Mouse (Mus musculus): ENCODE data around the gene Ntsr2.
"Not testable (repeated sequence)": the region's sequence is repeated elsewhere in the genome, so short reads cannot be mapped to it uniquely, and the experiment has no call there.

Ntsr2 gene

DNA sequence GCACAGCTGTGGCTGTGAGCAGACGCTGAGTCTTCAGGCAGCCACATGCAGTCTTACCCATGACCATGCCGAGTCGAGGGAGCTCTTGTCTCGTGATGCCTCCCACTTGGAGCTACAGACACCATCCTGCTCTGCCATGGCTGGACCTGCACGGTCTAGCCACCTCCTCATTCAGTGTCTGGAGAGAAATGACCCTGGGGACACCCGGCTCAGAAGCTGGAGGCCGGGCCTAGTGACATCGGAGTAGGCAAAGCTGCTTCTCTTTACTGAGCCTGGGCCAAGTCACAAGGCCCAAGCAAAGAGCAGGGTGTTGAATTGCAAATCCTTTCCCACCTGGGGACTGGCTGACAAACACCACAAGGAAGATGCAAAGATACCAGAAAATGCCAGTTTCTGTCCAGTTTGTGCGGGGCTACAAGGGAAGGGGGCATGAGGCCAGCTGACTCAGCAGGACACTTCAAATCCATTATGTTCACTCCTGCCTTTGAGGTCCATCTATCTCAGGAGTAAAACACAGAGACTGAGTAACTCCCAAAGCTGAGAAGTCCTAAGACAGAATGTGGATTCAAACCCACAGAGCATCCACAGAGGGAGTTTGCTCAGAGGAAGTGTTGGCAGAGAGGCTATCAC lies 6.3 kb upstream of the Ntsr2 start:
- in situ Hi-C loops (cut with MboI, MseI) = no loop called here

DNA sequence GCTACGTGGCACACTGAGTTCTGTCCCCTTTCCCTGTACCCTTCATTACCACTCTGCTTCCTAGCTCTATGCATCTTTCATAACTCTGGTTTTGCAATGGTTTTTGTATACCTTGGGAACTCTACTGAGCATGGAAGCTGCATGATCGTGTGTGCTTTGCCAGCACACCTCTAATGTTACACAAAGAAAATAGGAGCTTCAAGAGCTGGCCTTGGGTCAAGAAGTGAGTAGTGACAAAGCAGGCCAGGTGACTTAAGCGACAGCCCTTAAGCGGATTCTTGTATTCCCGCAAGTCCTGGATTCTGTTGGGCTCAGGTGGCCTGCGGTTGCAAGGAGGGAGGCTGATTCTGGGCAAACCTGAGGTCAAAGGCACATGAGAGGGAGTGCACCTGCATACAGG lies 4.9 kb upstream of the Ntsr2 start:
- in situ Hi-C loops (cut with MboI, MseI) = no loop called here

DNA sequence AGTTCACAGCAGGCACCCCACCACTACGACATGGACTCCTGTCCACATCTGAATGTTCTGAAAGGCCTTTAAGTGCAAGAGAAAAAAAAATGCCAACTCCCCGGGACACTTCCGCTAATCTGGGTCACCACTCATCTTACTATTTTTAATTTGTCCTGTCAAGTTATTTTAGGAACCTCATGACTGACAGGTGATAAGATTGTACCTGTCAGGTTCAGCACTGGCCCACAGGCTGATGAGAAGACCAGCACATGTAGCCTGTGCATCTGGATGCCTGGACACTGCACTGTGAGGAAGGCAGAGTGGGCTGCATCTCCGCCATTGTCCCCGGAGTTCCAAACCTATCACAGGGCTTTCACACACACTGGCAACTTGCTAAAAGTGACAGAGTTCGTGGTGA lies 3.4 kb upstream of the Ntsr2 start:
- in situ Hi-C loops (cut with MboI, MseI) = no loop called here

DNA sequence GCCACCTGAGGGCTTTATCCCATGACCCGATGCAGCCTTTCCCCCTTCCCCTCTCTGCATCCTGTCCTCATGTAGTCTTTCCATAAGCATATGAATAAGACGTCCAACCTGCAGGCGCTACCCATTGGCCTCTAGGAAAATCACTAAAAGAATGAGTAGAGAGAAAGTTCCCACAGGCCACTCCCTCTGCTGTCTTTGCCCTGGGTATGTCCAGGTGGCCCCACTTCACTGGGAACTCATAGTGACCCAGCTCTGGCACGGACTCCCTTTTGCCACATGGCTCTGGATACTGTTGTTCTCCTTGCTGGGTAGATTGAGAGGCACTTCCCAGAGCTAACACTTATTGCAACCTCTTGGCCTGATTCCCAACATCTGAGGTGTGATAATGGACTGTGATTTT lies 2.4 kb downstream of the Ntsr2 start:
- in situ Hi-C loops (cut with MboI, MseI) = no loop called here

DNA sequence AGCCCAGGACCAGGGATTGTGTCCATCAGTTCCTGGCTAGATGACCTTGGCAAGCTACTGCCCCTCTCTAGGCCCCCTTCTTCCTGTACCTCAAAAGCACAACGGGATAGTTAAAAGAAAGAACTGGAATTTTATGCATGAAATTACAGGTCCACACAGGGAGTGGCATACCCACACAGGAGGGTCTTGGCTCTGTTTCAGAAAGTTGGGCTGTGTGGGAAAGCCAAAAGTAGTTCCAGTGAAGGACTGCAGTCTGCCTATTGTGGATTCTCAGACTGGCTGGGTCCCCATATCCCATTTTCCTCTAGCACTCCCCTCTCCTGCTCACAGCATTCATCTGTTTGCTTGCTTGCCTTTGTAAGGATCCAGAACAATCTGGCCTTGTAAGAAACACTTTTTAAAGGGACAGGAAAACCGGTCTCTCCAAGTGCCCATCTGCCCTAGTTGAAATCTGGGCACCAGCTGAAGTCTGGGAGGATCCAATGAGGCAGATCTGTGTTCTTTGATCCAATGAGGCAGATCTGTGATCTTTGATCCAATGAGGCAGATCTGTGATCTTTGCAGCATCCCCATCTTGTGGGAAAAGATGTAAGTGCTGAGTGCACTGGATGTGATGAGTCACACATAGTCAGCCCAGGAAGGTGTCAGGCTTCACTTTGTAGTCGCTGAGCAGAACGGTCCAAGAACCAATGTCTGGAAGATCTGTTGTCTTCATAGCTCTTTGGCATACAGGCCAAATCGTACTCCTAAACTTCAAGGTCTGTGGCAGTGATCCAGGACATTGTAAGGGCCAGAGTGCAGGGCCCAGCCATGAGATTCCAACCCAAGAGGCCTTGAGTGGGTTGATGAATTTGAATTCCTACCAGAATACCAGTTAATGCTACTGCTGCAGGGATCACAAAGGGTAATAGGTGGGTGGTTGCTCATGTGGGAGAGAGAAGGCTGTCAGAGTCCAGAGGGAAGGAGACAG lies 4.0 kb downstream of the Ntsr2 start:
- in situ Hi-C loops (cut with MboI, MseI) = no loop called here

DNA sequence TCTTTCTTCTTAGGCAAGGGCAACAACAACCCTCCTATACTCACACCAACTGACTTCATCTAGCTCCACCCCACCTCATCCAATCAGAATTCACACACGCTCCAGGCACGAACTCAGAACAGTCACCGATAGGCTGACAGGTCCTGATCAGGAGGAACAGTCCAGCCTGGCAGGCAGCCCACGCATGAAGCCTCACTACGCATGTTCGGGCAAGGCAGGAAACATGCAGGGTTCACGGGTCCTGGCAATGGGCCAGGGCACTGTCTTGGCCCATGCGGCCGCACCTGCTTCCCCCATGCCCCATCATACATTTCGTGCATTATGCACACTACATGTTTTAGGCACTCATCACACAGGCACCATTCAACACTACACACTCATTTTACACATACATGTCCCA lies 8.3 kb downstream of the Ntsr2 start:
- in situ Hi-C loops (cut with MboI, MseI) = no loop called here

DNA sequence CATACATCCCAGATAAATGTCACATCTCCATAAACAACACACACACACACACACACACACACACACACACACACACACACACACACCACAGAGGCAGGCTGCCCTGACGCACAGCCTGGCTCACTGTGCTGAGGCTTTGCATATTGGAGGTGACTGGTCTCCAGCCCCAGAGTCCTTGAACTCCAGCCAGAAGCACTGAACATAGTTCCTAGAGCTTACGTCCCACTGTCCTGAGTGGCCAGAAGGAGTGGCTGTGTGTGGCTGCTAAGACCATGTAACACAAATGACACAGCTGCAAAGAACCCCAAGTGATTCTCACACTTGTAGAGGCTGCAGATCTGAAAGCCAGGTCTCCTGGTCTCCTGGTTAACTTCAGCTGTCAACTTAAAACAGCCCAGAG lies 8.8 kb downstream of the Ntsr2 start:
- in situ Hi-C loops (cut with MboI, MseI) = no loop called here

DNA sequence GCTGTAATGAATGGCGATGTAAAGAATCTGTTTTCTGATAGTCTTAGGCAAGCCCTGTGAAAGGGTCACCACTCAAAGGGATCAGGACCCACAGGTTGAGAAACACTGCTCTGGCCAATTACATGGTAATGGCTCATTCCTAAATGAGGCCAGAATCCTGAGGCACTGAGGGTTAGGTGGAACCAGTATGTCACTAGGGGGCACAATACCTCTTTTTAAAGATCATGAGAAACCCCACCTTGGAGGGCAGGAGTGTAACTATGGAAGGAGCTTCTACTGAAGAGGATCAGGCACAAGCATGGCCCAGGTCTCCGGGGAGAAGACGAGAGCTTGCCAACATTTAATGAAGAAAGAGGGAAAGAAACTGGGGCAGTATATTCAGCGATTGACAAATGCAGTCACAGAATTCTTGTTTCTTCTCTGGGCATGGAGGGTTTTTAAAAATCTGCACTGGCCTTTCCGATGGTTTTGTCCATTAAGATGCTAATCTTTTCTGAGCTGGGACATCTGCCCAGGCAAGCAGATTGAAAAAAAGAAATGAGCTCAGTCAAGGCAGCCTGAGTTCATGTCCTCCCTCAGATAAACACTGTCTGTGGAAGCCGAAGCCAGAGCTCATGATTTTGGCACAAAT lies 9.9 kb downstream of the Ntsr2 start:
- in situ Hi-C loops (cut with MboI, MseI) = no loop called here

DNA sequence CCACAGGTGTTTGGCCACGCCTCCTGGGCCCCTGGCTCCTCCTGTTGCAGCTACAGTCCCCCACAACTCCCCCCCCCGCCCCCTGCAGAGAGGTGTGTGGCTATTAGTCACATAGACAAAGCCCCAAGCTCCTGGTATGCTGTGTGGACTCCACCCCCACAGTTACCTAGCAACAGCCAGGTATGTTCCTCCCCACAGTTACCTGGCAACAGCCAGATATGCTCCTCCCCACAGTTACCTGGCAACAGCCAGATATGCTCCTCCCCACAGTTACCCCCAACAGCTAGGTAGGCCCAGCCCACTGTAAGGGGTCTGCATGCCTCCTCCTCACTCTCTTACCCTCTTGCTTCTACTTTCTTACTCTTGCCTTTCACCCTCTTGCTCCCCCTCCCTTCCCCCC lies 11.8 kb downstream of the Ntsr2 start:
- in situ Hi-C loops (cut with MboI, MseI) = no loop called here

DNA sequence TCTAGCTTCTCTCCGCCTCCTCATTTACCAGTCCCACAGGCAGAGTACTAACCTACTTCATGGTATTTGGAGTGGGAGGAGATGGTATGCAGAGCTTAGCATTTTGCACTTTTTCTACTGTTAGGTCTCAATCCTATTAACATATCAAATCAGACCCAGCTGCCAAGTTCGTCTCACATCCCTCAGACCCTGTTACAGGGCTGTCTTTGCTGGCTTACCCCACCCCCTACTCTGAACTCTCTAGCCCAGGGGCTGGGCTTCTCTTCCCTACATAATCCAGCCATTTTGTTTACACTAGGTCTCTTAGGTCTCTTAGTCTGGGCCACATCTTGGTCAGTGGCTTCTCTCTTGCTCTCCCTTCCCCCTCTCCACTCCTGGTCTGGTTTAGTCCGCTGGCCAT lies 16.0 kb downstream of the Ntsr2 start:
- in situ Hi-C loops (cut with MboI, MseI) = no loop called here

DNA sequence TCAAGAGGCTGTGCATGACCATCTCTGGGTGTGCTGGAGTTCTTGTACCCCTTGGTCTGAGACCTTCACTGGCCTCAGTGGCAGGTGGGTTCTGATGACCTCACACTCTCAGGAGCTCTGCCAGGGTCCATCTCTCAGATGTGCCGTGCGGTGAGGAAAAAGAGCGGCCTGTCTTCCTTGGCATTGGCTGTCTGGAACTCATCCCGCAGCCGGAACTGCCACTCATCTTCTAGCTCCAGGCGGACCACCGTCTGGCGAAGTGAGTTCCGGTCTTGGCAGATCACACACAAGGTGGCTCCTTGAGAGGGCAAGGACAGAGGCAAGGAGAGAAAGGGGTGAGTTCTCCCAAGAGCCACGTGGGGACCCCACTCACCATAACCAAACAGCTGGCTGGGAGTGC lies 19.1 kb downstream of the Ntsr2 start:
- in situ Hi-C loops (cut with MboI, MseI) = no loop called here

DNA sequence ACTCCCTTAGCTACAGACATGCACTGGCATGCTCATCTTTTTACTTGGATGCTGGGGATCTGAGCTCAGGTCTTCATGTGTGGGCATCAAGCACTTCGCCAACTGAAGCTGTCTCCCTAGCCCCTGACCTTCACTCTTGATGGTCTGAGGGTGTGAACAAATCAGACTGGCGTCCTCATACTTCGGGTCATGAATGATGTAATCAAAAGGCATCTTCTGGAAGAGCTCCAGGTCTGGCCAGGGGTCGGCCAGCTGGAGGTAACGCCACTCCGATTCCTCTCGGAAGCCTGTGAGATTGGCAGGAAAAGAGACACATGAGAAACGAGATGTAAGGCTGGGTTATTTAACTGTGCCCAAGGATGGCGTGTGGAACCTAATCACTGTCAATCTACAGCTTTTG lies 37.4 kb downstream of the Ntsr2 start:
- in situ Hi-C loops (cut with MboI, MseI) = no loop called here

DNA sequence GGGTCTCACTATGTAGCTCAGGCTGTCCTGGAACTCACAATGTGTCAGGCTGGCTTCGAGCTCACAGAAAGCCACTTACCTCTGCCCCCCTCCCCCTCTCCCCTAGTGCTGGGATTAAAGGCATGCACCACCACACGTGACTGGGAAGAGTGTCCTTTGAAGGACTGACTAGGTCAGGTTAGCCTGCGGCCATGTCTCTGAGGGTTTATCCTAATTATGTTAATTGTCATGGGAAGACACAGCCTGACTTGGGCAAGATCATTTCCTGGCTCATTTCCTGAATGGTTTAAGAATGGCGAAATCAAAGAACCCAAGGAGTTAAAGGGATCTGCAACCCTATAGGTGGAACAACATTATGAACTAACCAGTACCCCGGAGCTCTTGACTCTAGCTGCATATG lies 41.6 kb downstream of the Ntsr2 start:
- in situ Hi-C loops (cut with MboI, MseI) = no loop called here

DNA sequence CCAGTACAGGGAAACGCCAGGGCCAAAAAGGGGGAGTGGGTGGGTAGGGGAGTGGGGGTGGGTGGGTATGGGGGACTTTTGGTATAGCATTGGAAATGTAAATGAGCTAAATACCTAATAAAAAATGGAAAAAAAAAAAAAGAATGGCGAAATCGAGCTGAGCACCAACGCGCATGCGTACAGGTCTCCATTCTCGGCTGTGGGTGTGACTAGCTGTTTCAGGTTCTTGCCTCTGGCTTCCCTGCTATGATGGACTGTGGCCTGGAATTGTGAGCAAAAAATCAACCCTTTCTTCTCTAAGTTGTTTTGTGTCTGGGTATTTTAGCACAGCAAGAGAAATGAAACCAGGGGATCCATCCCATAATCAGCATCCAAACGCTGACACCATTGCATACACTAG lies 42.1 kb downstream of the Ntsr2 start:
- in situ Hi-C loops (cut with MboI, MseI) = not testable (repeated sequence)

DNA sequence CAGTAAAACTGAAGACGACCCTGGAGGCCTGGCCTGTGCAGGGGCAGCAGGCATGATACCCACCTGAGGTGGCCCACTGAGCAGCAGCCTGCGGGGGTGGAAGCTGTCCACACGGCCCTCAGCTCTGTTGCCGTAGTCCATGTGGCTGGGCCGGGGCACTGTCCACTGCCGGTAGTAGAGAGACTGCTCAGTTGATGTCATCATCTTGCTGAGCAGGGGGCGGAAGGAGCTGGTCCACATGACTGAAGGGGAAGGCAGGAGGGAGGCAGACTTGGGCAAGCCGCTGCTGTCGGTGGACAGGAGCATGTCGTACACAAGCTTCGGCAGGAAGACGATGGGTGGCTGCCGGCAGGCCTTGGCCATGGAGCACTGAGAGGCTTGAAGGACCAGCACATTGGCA lies 43.0 kb downstream of the Ntsr2 start:
- in situ Hi-C loops (cut with MboI, MseI) = no loop called here

DNA sequence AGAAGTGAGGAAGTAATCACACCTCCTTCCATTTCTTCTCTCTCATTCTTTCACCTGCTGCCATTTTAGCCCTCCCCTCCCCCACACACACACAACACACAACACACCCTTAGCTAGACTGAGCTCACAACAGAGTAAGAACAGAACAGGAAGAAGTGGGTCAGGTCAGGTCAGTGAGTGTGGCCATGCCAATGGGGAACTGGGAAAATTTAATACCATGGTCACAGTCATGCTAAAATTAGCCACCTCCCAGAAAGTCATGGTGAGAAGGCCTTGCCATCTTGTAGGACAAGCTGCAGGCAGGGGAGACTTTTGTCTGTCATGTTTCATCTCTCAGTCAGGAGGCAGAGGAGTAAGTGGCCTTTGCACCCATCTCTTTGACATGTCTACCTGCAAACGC lies 45.5 kb downstream of the Ntsr2 start:
- in situ Hi-C loops (cut with MboI, MseI) = no loop called here
